Mouse (Mus musculus): ENCODE results near the gene Ttc7b.

- TF ChIP-seq POLR2A (IDR thresholded peaks at IDR 0.05; ENCODE audit: borderline replicate concordance, insufficient read depth, low read length), result no peak
- TF ChIP-seq CTCF (IDR thresholded peaks at IDR 0.05; ENCODE audit: borderline replicate concordance, insufficient read depth, low read depth, low read length), result no peak
These were observed 115.1 kb downstream of the Ttc7b start for GRCm38 (mm10) chr12:100405512-100406030.

All from cerebellum, adult 2 months (tissue).